Mouse (Mus musculus): ENCODE results near the gene Sectm1a. TPM values are rescaled to one million over a fixed set of nuclear protein-coding genes. Genes with fewer than 3 reads are reported as not detected.

Gene Sectm1a
- polyA plus RNA-seq, 1 experiment from 2014 or later, result 7.0 TPM

DNA sequence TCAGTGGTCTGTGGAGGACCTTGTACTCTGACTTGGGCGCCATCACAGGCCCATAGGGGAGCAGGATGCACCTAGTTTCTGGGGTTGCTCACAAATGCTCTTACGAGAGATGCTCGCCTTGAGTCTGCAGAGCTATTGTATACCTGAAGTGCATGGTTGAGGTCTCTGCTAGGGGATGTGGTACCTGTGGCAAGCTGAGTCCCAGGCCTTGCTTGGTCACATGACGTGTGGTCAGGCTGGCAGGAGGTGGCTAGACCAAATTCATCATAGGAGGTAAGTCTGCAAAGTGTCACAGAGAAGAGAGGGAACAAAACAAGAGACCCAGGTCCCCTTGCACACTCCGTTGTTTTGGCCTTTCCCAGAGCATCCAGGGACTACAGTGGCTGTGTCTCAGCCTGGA lies 61.5 kb downstream of the Sectm1a start:
- Histone ChIP-seq H3K27ac (ENCODE audit: low read length) (no peak overlapping the region), H3K27me3 (replicated peaks; ENCODE audit: control insufficient read depth, insufficient read depth, low read length) (no peaks in the 10 kb centered on the region), H3K36me3 (ENCODE audit: control insufficient read depth, insufficient read depth, low read length) (no peaks in the 10 kb centered on the region), H3K9me3 (ENCODE audit: control insufficient read depth, low read length) (no peaks in the 10 kb centered on the region), H3K4me2 (ENCODE audit: low read depth, low read length) (no peak overlapping the region), H3K9ac (ENCODE audit: low read depth, low read length) (no peak overlapping the region), H3K4me1 (ENCODE audit: control insufficient read depth, insufficient read depth, low read length) (peaks cover 7% of the 10 kb centered on the region), H3K4me3 (ENCODE audit: low read length) (no peak overlapping the region)
- no peak for ATAC-seq
- WGBS, result 84% methylated on average over 5 of the region's 5 CpGs

DNA sequence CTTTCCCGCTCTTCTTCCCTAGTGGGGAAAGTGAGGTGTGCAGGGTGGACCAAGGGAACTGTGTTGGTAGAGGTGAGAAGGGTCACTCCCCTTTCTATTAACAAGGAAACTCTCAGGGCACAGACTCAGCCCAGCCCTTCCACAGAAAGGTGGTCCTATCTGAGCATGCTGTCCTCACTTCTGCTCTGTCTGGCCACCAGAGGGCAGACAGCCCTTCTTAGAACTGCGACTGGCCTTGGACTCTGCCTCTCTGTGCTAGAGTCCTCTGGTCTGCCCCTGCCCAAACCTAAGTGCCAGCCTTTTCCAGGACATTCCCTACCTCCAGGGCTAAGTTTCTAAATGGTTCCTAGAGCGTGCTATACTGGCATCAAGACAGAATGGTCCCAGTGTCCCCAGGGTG lies 63.3 kb downstream of the Sectm1a start:
- no peaks in the 10 kb centered on the region for H3K9me3 ChIP-seq (ENCODE audit: control insufficient read depth, low read length)
- no peak overlapping the region for H3K4me3 ChIP-seq (ENCODE audit: low read length)
- no peak overlapping the region for H3K4me2 ChIP-seq (ENCODE audit: low read depth, low read length)
- H3K36me3 ChIP-seq (ENCODE audit: control insufficient read depth, insufficient read depth, low read length), result no peaks in the 10 kb centered on the region
- H3K9ac ChIP-seq (ENCODE audit: low read depth, low read length), result no peak overlapping the region
- no peaks in the 10 kb centered on the region for H3K27me3 ChIP-seq (replicated peaks; ENCODE audit: control insufficient read depth, insufficient read depth, low read length)
- H3K4me1 ChIP-seq (ENCODE audit: control insufficient read depth, insufficient read depth, low read length), result peaks cover 7% of the 10 kb centered on the region
- WGBS, result 35% methylated on average over 3 of the region's 3 CpGs
- H3K27ac ChIP-seq (ENCODE audit: low read length), result no peak overlapping the region
- ATAC-seq, result peak; percentile 83

Other genes with a start within 250 kb of the Sectm1a start
- 3.6 and 4.3 TPM in 2 replicates for gene Ccdc57, start 148.3 kb downstream of the Sectm1a start, polyA plus RNA-seq (2015; fragmentation: Nextera tagmentation; extraction: Ambion mirVana)
- 83.8 and 92.6 TPM in 2 replicates for gene Slc16a3, start 132.7 kb downstream of the Sectm1a start, polyA plus RNA-seq (2015; fragmentation: Nextera tagmentation; extraction: Ambion mirVana)
- 93.9 and 97.7 TPM in 2 replicates for gene Csnk1d, start 89.9 kb downstream of the Sectm1a start, polyA plus RNA-seq (2015; fragmentation: Nextera tagmentation; extraction: Ambion mirVana)
- 6.7 and 7.9 TPM in 2 replicates for gene Cd7, start 41.8 kb downstream of the Sectm1a start, polyA plus RNA-seq (2015; fragmentation: Nextera tagmentation; extraction: Ambion mirVana)
- gene Sectm1b, start 17.7 kb downstream of the Sectm1a start, polyA plus RNA-seq (2015; fragmentation: Nextera tagmentation; extraction: Ambion mirVana), result 0.93 and 2.6 TPM in 2 replicates
- not detected in 2 replicates for gene Tex19.2, start 37.5 kb upstream of the Sectm1a start, polyA plus RNA-seq (2015; fragmentation: Nextera tagmentation; extraction: Ambion mirVana)
- gene Tex19.1, start 64.9 kb upstream of the Sectm1a start, polyA plus RNA-seq (2015; fragmentation: Nextera tagmentation; extraction: Ambion mirVana), result not detected in 2 replicates
- not detected in 2 replicates for gene Uts2r, start 79.1 kb upstream of the Sectm1a start, polyA plus RNA-seq (2015; fragmentation: Nextera tagmentation; extraction: Ambion mirVana)
- gene Hexdc, start 123.2 kb upstream of the Sectm1a start, polyA plus RNA-seq (2015; fragmentation: Nextera tagmentation; extraction: Ambion mirVana), result 9.7 and 10.1 TPM in 2 replicates
- 31.2 and 32.0 TPM in 2 replicates for gene Ogfod3, start 123.5 kb upstream of the Sectm1a start, polyA plus RNA-seq (2015; fragmentation: Nextera tagmentation; extraction: Ambion mirVana)
- gene Cybc1, start 148.1 kb upstream of the Sectm1a start, polyA plus RNA-seq (2015; fragmentation: Nextera tagmentation; extraction: Ambion mirVana), result 33.8 and 36.5 TPM in 2 replicates
- 52.2 and 52.6 TPM in 2 replicates for gene Narf, start 156.0 kb upstream of the Sectm1a start, polyA plus RNA-seq (2015; fragmentation: Nextera tagmentation; extraction: Ambion mirVana)
- gene Foxk2, start 178.8 kb upstream of the Sectm1a start, polyA plus RNA-seq (2015; fragmentation: Nextera tagmentation; extraction: Ambion mirVana), result 4.4 and 4.6 TPM in 2 replicates